Mouse (Mus musculus) brain, embryonic 18.5 days (tissue): Measurements from ENCODE around the gene Wdr49.
"Not testable (repeated sequence)": the region's sequence is repeated elsewhere in the genome, so short reads cannot be mapped to it uniquely, and the experiment has no call there.

Experiments used
- DNase-seq: peaks from one replicate; pipeline ENCODE4 v3.0.0-alpha.2; 2012; ENCODE audit warnings: low read depth, low spot score

Wdr49 gene

DNA sequence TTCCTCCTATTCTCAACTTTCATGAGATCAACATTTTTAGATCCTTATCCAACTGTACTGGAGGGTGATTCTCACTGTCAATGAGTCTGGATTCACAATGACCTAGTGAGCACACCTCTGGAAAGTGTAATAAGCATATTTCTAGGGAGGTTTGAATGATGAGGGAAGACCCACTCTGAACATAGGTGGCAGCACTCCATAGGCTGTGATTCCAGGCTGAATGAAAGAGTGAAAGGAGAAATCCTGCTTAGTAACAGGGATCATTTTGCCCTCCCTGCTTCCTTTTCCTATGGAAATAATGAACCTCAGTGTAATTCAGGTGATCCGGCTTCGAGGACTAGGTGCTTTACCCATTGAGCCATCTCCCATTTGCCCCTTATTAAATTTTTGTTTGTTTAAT, 180.9 kb downstream of the Wdr49 start:
- no peak for DNase-seq

GRCm38 (mm10) chr3:75299464-75299863, 182.5 kb downstream of the Wdr49 start:
- not testable (repeated sequence) for DNase-seq

DNA sequence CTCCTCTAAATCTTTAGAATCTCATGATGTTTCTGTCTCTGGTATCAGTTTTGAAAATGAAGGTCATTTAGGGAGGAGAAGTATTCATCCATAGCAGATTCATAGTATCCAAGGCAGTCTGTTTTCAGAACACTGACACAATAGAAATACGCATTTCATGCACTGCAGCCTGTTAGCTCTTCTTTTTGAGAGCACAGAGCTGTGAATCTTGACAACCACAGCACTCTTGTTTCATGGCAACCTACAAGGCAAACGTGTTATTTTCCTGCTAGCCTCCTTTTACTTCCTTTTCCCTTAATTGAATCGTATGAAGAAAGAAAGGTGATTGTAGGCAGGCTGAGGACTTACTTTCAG, 184.2 kb downstream of the Wdr49 start:
- no peak for DNase-seq

GRCm38 (mm10) chr3:75297026-75297757, 184.8 kb downstream of the Wdr49 start:
- no peak for DNase-seq

- DNase-seq, result no peak
Observed at GRCm38 (mm10) chr3:75293243-75293642, 188.7 kb downstream of the Wdr49 start.

DNA sequence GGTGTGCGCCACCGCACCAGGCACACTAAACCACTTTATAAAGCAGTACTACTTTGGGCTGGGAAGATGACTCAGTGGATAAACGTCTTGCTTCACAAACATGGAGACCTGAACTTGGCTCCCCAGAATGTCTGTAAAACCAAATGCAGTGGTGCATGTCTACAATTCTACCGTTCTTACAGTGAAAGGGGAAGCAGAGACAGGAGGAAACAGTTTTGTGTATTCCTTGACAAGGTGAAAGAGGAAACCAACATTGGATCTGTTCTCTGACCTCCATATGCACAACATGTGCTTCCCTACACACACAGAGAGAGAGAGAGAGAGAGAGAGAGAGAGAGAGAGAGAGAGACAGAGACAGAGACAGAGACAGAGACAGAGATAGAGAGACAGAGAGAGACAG, 204.5 kb downstream of the Wdr49 start:
- no peak for DNase-seq

- no peak for DNase-seq
Observed at GRCm38 (mm10) chr3:75276522-75276921, 205.4 kb downstream of the Wdr49 start.

- no peak for DNase-seq
Observed at GRCm38 (mm10) chr3:75275127-75275526, 206.8 kb downstream of the Wdr49 start.

DNA sequence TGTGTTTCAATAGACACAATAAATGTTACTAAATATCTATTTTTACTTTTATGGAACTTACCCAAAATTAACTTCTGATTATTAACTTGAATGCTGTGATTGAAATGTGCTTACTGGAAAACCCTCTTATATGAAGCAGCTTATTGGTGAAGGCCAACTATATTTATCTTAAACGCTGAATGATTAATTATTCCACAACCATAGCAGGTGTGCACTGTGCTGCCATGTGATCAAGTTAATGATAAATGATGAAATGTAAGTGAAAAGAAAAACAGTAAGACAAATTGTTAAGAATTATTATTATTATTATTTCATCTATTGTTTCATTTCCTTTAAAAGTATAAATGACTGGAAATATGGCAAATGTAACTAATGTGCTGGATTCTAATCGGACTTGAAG, 212.0 kb downstream of the Wdr49 start, which contains the start of gene Serpini2:
Gene Serpini2 (minus strand): TSS at position 101 of the 400 bp plus-strand sequence.
- no peak for DNase-seq

GRCm38 (mm10) chr3:75259356-75259755, 222.6 kb downstream of the Wdr49 start:
- DNase-seq, result peak; percentile 30
